Mouse (Mus musculus) ovary, postnatal 10 days (tissue): Measurements from ENCODE around the gene Mcf2l.

Experiments used
- DNase-seq: peaks from one replicate; pipeline ENCODE4 v3.0.0; 2022; ENCODE audit warnings: low spot score

Gene Mcf2l

GRCm38 (mm10) chr8:12912011-12912410 lies 38.4 kb downstream of the Mcf2l start:
- no peak for DNase-seq

- no peak for DNase-seq
Observed at GRCm38 (mm10) chr8:12915187-12916006, 41.8 kb downstream of the Mcf2l start.

GRCm38 (mm10) chr8:12916156-12916900 lies 42.7 kb downstream of the Mcf2l start:
- no peak for DNase-seq

GRCm38 (mm10) chr8:12917029-12917428 lies 43.4 kb downstream of the Mcf2l start:
- DNase-seq, result no peak

GRCm38 (mm10) chr8:12917831-12918230 lies 44.2 kb downstream of the Mcf2l start:
- DNase-seq, result no peak

- no peak for DNase-seq
Observed at GRCm38 (mm10) chr8:12920599-12920998, 47.0 kb downstream of the Mcf2l start.

GRCm38 (mm10) chr8:12925051-12925450 lies 51.4 kb downstream of the Mcf2l start:
- no peak for DNase-seq

- no peak for DNase-seq
Observed at GRCm38 (mm10) chr8:12925941-12926381, 52.4 kb downstream of the Mcf2l start.

- DNase-seq, result peak; percentile 44
Observed at GRCm38 (mm10) chr8:12927204-12927983, 53.8 kb downstream of the Mcf2l start.

- no peak for DNase-seq
Observed at GRCm38 (mm10) chr8:12928033-12928432, 54.4 kb downstream of the Mcf2l start.

- DNase-seq, result no peak
Observed at GRCm38 (mm10) chr8:12928931-12929330, 55.3 kb downstream of the Mcf2l start.

GRCm38 (mm10) chr8:12930290-12930689 lies 56.7 kb downstream of the Mcf2l start:
- DNase-seq, result no peak

GRCm38 (mm10) chr8:12931426-12931825 lies 57.8 kb downstream of the Mcf2l start:
- DNase-seq, result no peak

GRCm38 (mm10) chr8:12932520-12932919 lies 58.9 kb downstream of the Mcf2l start:
- no peak for DNase-seq

- DNase-seq, result no peak
Observed at GRCm38 (mm10) chr8:12933765-12934164, 60.2 kb downstream of the Mcf2l start.

GRCm38 (mm10) chr8:12934453-12935043 lies 60.9 kb downstream of the Mcf2l start:
- no peak for DNase-seq

GRCm38 (mm10) chr8:12940549-12940948 lies 66.9 kb downstream of the Mcf2l start:
- no peak for DNase-seq

GRCm38 (mm10) chr8:12941161-12941926 lies 67.7 kb downstream of the Mcf2l start:
- no peak for DNase-seq

- DNase-seq, result no peak
Observed at GRCm38 (mm10) chr8:12947604-12948573, 74.3 kb downstream of the Mcf2l start.

GRCm38 (mm10) chr8:12948574-12948961 lies 75.0 kb downstream of the Mcf2l start:
- DNase-seq, result no peak
